Mouse (Mus musculus): ENCODE results near the gene Ptpn9. TPM values are rescaled to one million over a fixed set of nuclear protein-coding genes. Genes with fewer than 3 reads are reported as not detected.
"Not testable (repeated sequence)": the region's sequence is repeated elsewhere in the genome, so short reads cannot be mapped to it uniquely, and the experiment has no call there.

Gene Ptpn9
- polyA plus RNA-seq, 1 experiment from 2014 or later: 35.3 TPM

- WGBS: 97% methylated on average over 3 of the region's 3 CpGs
- peaks cover 42% of the 10 kb centered on the region for H3K36me3 ChIP-seq (ENCODE audit: control insufficient read depth, insufficient read depth, low read length)
- ATAC-seq (ENCODE audit: low FRiP score, low TSS enrichment): no peak
- no peak overlapping the region for H3K27ac ChIP-seq (replicated peaks; ENCODE audit: low read depth, low read length)
- H3K4me1 ChIP-seq (ENCODE audit: control insufficient read depth, insufficient read depth, low read length): no peaks in the 10 kb centered on the region
- H3K9ac ChIP-seq (replicated peaks; ENCODE audit: low read length): no peak overlapping the region
- no peak overlapping the region for H3K4me2 ChIP-seq (ENCODE audit: low read length)
- H3K4me3 ChIP-seq (replicated peaks; ENCODE audit: low read depth, low read length): no peak overlapping the region
- no peak for DNase-seq
- no peaks in the 10 kb centered on the region for H3K9me3 ChIP-seq (ENCODE audit: control insufficient read depth, low read length)
- H3K27me3 ChIP-seq (ENCODE audit: control insufficient read depth, insufficient read depth, low read length): no peaks in the 10 kb centered on the region
Measured at GRCm38 (mm10) chr9:56961591-56961990, 33.1 kb upstream of the Ptpn9 start.

- DNase-seq (no peak), ATAC-seq (ENCODE audit: low FRiP score, low TSS enrichment) (no peak)
- no peaks in the 10 kb centered on the region for H3K4me1 ChIP-seq (ENCODE audit: control insufficient read depth, insufficient read depth, low read length)
- no peaks in the 10 kb centered on the region for H3K27me3 ChIP-seq (ENCODE audit: control insufficient read depth, insufficient read depth, low read length)
- H3K4me3 ChIP-seq (replicated peaks; ENCODE audit: low read depth, low read length): no peak overlapping the region
- peaks cover 22% of the 10 kb centered on the region for H3K36me3 ChIP-seq (ENCODE audit: control insufficient read depth, insufficient read depth, low read length)
- 84% methylated on average over 2 of the region's 2 CpGs for WGBS
- no peaks in the 10 kb centered on the region for H3K9me3 ChIP-seq (ENCODE audit: control insufficient read depth, low read length)
- no peak overlapping the region for H3K9ac ChIP-seq (replicated peaks; ENCODE audit: low read length)
- H3K4me2 ChIP-seq (ENCODE audit: low read length): no peak overlapping the region
- no peak overlapping the region for H3K27ac ChIP-seq (replicated peaks; ENCODE audit: low read depth, low read length)
Measured at GRCm38 (mm10) chr9:56970158-56970557, 24.6 kb upstream of the Ptpn9 start.

DNA sequence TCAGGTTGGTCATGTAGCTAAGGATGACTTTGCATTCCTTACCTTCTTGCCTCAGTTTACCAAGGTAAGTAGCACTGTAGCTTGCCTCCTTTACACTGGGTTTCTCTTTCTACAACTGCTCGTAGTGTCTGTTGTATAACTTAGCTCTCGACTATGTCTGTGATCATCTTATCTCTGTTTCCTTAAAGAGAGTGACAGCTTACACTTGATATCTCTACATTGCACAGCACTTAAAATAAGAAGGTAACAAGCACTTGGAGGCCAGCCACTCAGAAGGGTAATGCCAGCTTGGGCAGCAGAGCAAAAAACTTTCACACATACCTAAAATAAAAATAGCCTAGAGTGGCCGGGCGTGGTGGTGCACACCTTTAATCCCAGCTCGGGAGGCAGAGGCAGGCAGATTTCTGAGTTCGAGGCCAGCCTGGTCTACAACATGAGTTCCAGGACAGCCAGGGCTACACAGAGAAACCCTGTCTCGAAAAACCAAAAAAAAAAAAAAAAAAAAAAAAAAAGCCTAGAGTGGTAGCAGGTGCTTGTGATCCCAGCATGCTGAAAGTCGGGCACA is 20.7 kb upstream of the Ptpn9 start:
- Histone ChIP-seq H3K4me2 (ENCODE audit: low read length) (no peak overlapping the region), H3K36me3 (ENCODE audit: control insufficient read depth, insufficient read depth, low read length) (peaks cover 24% of the 10 kb centered on the region), H3K27ac (replicated peaks; ENCODE audit: low read depth, low read length) (no peak overlapping the region), H3K4me3 (replicated peaks; ENCODE audit: low read depth, low read length) (no peak overlapping the region), H3K9me3 (ENCODE audit: control insufficient read depth, low read length) (no peaks in the 10 kb centered on the region), H3K4me1 (ENCODE audit: control insufficient read depth, insufficient read depth, low read length) (no peaks in the 10 kb centered on the region), H3K9ac (replicated peaks; ENCODE audit: low read length) (no peak overlapping the region), H3K27me3 (ENCODE audit: control insufficient read depth, insufficient read depth, low read length) (no peaks in the 10 kb centered on the region)
- no peak for DNase-seq
- no peak for ATAC-seq (ENCODE audit: low FRiP score, low TSS enrichment)
- WGBS: 88% methylated on average over 8 of the region's 8 CpGs

- Histone ChIP-seq H3K27me3 (ENCODE audit: control insufficient read depth, insufficient read depth, low read length) (no peaks in the 10 kb centered on the region), H3K4me2 (ENCODE audit: low read length) (no peak overlapping the region), H3K27ac (replicated peaks; ENCODE audit: low read depth, low read length) (no peak overlapping the region), H3K4me3 (replicated peaks; ENCODE audit: low read depth, low read length) (no peak overlapping the region), H3K36me3 (ENCODE audit: control insufficient read depth, insufficient read depth, low read length) (peaks cover 30% of the 10 kb centered on the region), H3K9me3 (ENCODE audit: control insufficient read depth, low read length) (no peaks in the 10 kb centered on the region), H3K9ac (replicated peaks; ENCODE audit: low read length) (no peak overlapping the region), H3K4me1 (ENCODE audit: control insufficient read depth, insufficient read depth, low read length) (no peaks in the 10 kb centered on the region)
- ATAC-seq (ENCODE audit: low FRiP score, low TSS enrichment) (no peak), DNase-seq (no peak)
- 88% methylated on average over 3 of the region's 3 CpGs for WGBS
Measured at GRCm38 (mm10) chr9:56975199-56975598, 19.5 kb upstream of the Ptpn9 start.

DNA sequence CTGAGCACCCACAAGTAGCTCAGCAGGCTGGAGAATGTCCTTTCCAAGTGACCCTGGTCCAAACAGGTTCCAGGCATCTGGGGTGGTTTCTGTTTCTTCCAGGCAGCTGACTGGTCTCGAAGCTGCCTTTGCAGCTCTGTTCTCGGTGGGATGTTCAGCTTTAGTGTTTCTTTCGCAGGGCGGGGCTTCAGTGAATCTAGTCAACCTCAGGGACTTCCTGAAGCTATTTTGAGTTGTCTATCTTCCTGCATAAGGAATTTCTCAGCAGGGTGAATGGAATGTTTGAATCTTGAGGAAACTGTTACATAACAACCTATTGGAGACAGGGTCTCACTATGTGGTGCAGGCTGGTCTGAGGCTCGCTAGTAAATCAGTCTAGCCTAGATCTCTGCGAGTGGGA is 14.5 kb upstream of the Ptpn9 start:
- WGBS: 93% methylated on average over 6 of the region's 6 CpGs
- no peak overlapping the region for H3K4me3 ChIP-seq (replicated peaks; ENCODE audit: low read depth, low read length)
- peaks cover 25% of the 10 kb centered on the region; the same call in 1 of the 2 replicates for H3K36me3 ChIP-seq (ENCODE audit: control insufficient read depth, insufficient read depth, low read length)
- no peak overlapping the region for H3K4me2 ChIP-seq (ENCODE audit: low read length)
- no peak overlapping the region for H3K9ac ChIP-seq (replicated peaks; ENCODE audit: low read length)
- H3K27ac ChIP-seq (replicated peaks; ENCODE audit: low read depth, low read length): no peak overlapping the region
- ATAC-seq (ENCODE audit: low FRiP score, low TSS enrichment) (no peak), DNase-seq (no peak)
- H3K4me1 ChIP-seq (ENCODE audit: control insufficient read depth, insufficient read depth, low read length): no peaks in the 10 kb centered on the region
- no peaks in the 10 kb centered on the region for H3K9me3 ChIP-seq (ENCODE audit: control insufficient read depth, low read length)
- H3K27me3 ChIP-seq (ENCODE audit: control insufficient read depth, insufficient read depth, low read length): no peaks in the 10 kb centered on the region

DNA sequence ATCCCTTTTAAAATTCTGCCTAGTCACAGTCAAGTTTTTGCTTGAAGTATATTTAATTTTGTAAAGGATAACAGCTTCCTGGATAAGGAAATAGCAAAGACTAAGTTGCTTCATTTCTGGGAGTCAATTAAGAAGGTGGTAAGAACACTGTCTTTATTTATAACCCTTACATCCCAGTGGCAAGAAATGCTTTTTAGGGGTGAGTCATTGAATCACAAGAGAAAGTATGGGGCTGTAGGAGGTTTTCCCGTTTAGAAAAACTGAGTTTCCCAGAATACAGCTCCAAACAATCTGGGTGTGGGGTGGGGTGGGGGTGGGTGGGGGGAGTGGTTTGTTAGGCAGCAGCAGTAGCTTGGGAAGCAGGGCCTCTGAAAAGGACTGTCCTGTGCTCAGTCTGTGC is 13.2 kb upstream of the Ptpn9 start:
- H3K4me1 ChIP-seq (ENCODE audit: control insufficient read depth, insufficient read depth, low read length): no peaks in the 10 kb centered on the region
- 87% methylated on average over 1 of the region's 1 CpGs for WGBS
- no peak overlapping the region for H3K4me3 ChIP-seq (replicated peaks; ENCODE audit: low read depth, low read length)
- H3K27ac ChIP-seq (replicated peaks; ENCODE audit: low read depth, low read length): no peak overlapping the region
- no peak for ATAC-seq (ENCODE audit: low FRiP score, low TSS enrichment)
- peaks cover 20% of the 10 kb centered on the region; the same call in 1 of the 2 replicates for H3K36me3 ChIP-seq (ENCODE audit: control insufficient read depth, insufficient read depth, low read length)
- H3K27me3 ChIP-seq (ENCODE audit: control insufficient read depth, insufficient read depth, low read length): no peaks in the 10 kb centered on the region
- no peak for DNase-seq
- no peak overlapping the region for H3K9ac ChIP-seq (replicated peaks; ENCODE audit: low read length)
- H3K4me2 ChIP-seq (ENCODE audit: low read length): no peak overlapping the region
- H3K9me3 ChIP-seq (ENCODE audit: control insufficient read depth, low read length): no peaks in the 10 kb centered on the region

GRCm38 (mm10) chr9:56995198-56996027 is 690 bp downstream of the Ptpn9 start:
- no peaks in the 10 kb centered on the region for H3K36me3 ChIP-seq (ENCODE audit: control insufficient read depth, insufficient read depth, low read length)
- peaks cover 10% of the 10 kb centered on the region; the same call in 1 of the 2 replicates for H3K4me1 ChIP-seq (ENCODE audit: control insufficient read depth, insufficient read depth, low read length)
- H3K4me2 ChIP-seq (ENCODE audit: low read length): peak overlapping the region; percentile 74
- peak overlapping the region; percentile 92 for H3K4me3 ChIP-seq (replicated peaks; ENCODE audit: low read depth, low read length)
- peak overlapping the region; percentile 95 for H3K27ac ChIP-seq (replicated peaks; ENCODE audit: low read depth, low read length)
- no peaks in the 10 kb centered on the region for H3K27me3 ChIP-seq (ENCODE audit: control insufficient read depth, insufficient read depth, low read length)
- peak overlapping the region; percentile 96 for H3K9ac ChIP-seq (replicated peaks; ENCODE audit: low read length)
- WGBS: under 1% methylated on average over 80 of the region's 80 CpGs
- peak; percentile 74 for DNase-seq
- ATAC-seq (ENCODE audit: low FRiP score, low TSS enrichment): peak; percentile 67
- H3K9me3 ChIP-seq (ENCODE audit: control insufficient read depth, low read length): no peaks in the 10 kb centered on the region

GRCm38 (mm10) chr9:56996028-56996346 is 1.3 kb downstream of the Ptpn9 start:
- H3K27me3 ChIP-seq (ENCODE audit: control insufficient read depth, insufficient read depth, low read length): no peaks in the 10 kb centered on the region
- peak overlapping the region; percentile 74 for H3K4me2 ChIP-seq (ENCODE audit: low read length)
- DNase-seq: peak; percentile 61
- no peaks in the 10 kb centered on the region for H3K36me3 ChIP-seq (ENCODE audit: control insufficient read depth, insufficient read depth, low read length)
- peaks cover 10% of the 10 kb centered on the region; the same call in 1 of the 2 replicates for H3K4me1 ChIP-seq (ENCODE audit: control insufficient read depth, insufficient read depth, low read length)
- H3K9ac ChIP-seq (replicated peaks; ENCODE audit: low read length): peak overlapping the region; percentile 96
- peak overlapping the region; percentile 92 for H3K4me3 ChIP-seq (replicated peaks; ENCODE audit: low read depth, low read length)
- H3K9me3 ChIP-seq (ENCODE audit: control insufficient read depth, low read length): no peaks in the 10 kb centered on the region
- H3K27ac ChIP-seq (replicated peaks; ENCODE audit: low read depth, low read length): peak overlapping the region; percentile 95
- 0% methylated on average over 5 of the region's 5 CpGs for WGBS
- peak; percentile 7; the same call in 1 of the 2 replicates for ATAC-seq (ENCODE audit: low FRiP score, low TSS enrichment)

- H3K27ac ChIP-seq (replicated peaks; ENCODE audit: low read depth, low read length); H3K9me3 ChIP-seq (ENCODE audit: control insufficient read depth, low read length); ATAC-seq (ENCODE audit: low FRiP score, low TSS enrichment); DNase-seq; H3K9ac ChIP-seq (replicated peaks; ENCODE audit: low read length); H3K4me3 ChIP-seq (replicated peaks; ENCODE audit: low read depth, low read length); H3K27me3 ChIP-seq (ENCODE audit: control insufficient read depth, insufficient read depth, low read length); H3K4me1 ChIP-seq (ENCODE audit: control insufficient read depth, insufficient read depth, low read length); H3K36me3 ChIP-seq (ENCODE audit: control insufficient read depth, insufficient read depth, low read length): not testable (repeated sequence)
- H3K4me2 ChIP-seq (ENCODE audit: low read length): peak overlapping the region; percentile 6; the same call in 1 of the 2 replicates
- 95% methylated on average over 1 of the region's 1 CpGs for WGBS
Measured at GRCm38 (mm10) chr9:56997206-56997605, 2.5 kb downstream of the Ptpn9 start.
